Mouse (Mus musculus): ENCODE results near the gene Mthfsl. TPM values are rescaled to one million over a fixed set of nuclear protein-coding genes. Genes with fewer than 3 reads are reported as not detected.

The Mthfsl gene
- total RNA-seq (2023; ENCODE audit: inconsistent age) = 54.8 to 73.4 TPM (median 61.1 TPM) in 4 replicates

DNA sequence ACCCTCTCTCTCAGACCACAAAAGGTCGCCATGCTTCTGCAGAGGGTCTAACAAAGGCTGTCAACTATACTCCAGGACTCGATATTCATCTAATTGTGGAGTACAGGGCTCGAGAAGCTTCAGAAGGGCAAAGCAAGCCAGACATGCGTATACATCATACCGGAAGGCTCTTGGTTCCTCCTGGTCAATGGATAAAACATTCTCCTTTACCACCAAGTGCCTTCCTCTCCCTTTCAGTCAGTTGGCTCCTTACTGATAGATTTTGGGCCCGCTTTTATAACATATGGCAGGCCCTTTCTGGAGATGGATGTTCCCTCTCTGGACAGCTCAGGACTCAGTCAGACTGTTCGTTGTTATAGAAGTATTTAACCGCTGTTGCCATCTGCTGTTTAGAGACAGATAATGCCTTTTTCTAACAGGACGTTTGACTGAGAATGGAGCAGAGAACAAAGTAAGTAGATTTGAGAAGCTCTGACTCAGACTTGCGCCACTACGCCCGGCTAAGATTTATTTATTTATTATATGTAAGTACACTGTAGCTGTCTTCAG, at the start of gene Mthfsl:
Gene Mthfsl (minus strand): TSS at position 308 of the 549 bp plus-strand sequence.

DNA sequence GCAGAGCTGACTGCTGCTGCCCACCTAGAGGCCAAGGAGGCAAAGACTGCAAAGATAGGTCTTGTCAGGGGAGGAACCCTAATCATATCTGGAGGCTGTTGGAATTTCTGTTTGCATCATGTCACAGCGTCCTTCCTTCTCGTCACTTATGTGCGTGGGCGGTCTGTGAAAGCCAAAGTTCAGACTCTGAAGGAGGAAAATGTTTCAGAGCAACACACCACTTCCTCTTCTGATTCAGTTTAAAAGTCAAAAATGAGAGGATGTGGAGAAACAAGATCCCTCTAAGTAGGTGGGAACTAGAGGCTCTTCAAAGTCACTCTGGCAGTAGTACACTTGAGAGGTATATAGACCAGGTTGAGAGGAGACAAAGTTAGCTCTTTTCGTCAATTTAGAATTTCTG, 11.6 kb upstream of the Mthfsl start, which contains the start of gene Bcl2a1d:
Gene Bcl2a1d (minus strand): TSS at position 187 of the 400 bp plus-strand sequence.

Other genes starting within 250 kb of the Mthfsl start
- 101 to 108 TPM (median 104 TPM) in 4 replicates for gene Syncrip, start 237.7 kb downstream of the Mthfsl start, total RNA-seq (2023; ENCODE audit: inconsistent age)
- gene Zfp949, start 172.3 kb downstream of the Mthfsl start, total RNA-seq (2023; ENCODE audit: inconsistent age) = 5.9 to 12.0 TPM (median 7.6 TPM) in 4 replicates
- 1.2 TPM in 1 of 4 replicates, not detected in the others for gene Trim43a, start 139.4 kb downstream of the Mthfsl start, total RNA-seq (2023; ENCODE audit: inconsistent age)
- 31.0 to 54.8 TPM (median 41.5 TPM) in 4 replicates for gene Bcl2a1d, start 11.6 kb upstream of the Mthfsl start, total RNA-seq (2023; ENCODE audit: inconsistent age)
- gene Trim43c, start 118.9 kb upstream of the Mthfsl start, total RNA-seq (2023; ENCODE audit: inconsistent age) = not detected in 4 replicates
- 29.9 to 41.6 TPM (median 38.2 TPM) in 4 replicates for gene Bcl2a1a, start 236.6 kb upstream of the Mthfsl start, total RNA-seq (2023; ENCODE audit: inconsistent age)

All from B cell, adult (primary cell).